ENCODE assay signal across 9 mouse cellular contexts in the genomic region with DNA sequence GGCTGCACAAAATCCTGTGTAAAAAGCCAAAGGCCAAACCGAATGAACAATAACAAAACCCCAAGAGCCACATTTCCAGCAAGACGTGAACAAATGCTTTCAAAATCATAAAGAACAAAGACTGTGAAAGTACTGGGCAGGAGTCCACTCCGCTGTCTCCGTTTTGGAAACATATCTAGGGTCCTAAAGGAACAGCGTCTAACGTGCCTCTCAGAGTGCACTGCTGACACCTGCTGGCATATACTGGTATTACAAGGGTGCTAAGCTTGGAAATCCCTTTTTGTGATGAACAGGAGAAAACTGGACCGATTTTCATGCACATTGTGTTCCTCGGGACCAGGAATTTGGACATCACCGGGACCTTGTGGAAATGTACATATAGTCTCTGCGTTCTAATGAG. TPM values are rescaled to one million over a fixed set of nuclear protein-coding genes. Genes with fewer than 3 reads are reported as not detected.
DNase-seq lines count a peak whose midpoint lies in the region; ATAC-seq and TF ChIP-seq lines count a peak whose summit lies in the region.
"Had no signal": no experiment of that assay in that cellular context is flagged by ENCODE, and none has a peak within 500 bp of the region (broad histone marks: within the 10 kb centered on the region; RNA-seq: fewer than 3 reads in every experiment).

No protein-coding gene starts in this region.

- no peaks in the 10 kb centered on the region for H3K27me3 ChIP-seq in midbrain, embryonic 14.5 days (ENCODE audit: control insufficient read depth, insufficient read depth, low read length)
- no peaks in the 10 kb centered on the region for H3K27me3 ChIP-seq in midbrain, embryonic 16.5 days (ENCODE audit: control insufficient read depth, insufficient read depth, low read depth, low read length)
- no peaks in the 10 kb centered on the region for H3K27me3 ChIP-seq in neural tube, embryonic 12.5 days (replicated peaks)
- H3K27me3 ChIP-seq: stomach, embryonic 15.5 days had no signal

- no peak overlapping the region for H3K9ac ChIP-seq in midbrain, embryonic 14.5 days (replicated peaks; ENCODE audit: low read length)
- H3K9ac ChIP-seq in midbrain, embryonic 16.5 days (ENCODE audit: low read depth, low read length) = no peak overlapping the region
- H3K9ac ChIP-seq in neural tube, embryonic 12.5 days = no peak overlapping the region
- H3K9ac ChIP-seq: stomach, embryonic 15.5 days had no signal

- TF ChIP-seq CTCF in brain, embryonic 14.5 days (IDR thresholded peaks at IDR 0.05; ENCODE audit: borderline replicate concordance, extremely low read depth, insufficient read depth, insufficient read length) = peak; percentile 84; the same call in 1 of the 2 replicates

- intact Hi-C loops in heart, postnatal 36 days (cut with DNase I) = loop anchor here (1.0 to 5.0 kb wide), 4 partner anchors 175 to 393 kb away; no protein-coding TSS in a partner anchor
- intact Hi-C loops in left cerebral cortex, postnatal 14 days (cut with DNase I) = loop anchor here (5.0 kb wide), 4 partner anchors 115 to 395 kb away; no protein-coding TSS in a partner anchor

- H3K27ac ChIP-seq in midbrain, embryonic 14.5 days (replicated peaks; ENCODE audit: low read depth, low read length) = no peak overlapping the region
- no peak overlapping the region for H3K27ac ChIP-seq in midbrain, embryonic 16.5 days (ENCODE audit: low read length)
- no peak overlapping the region for H3K27ac ChIP-seq in neural tube, embryonic 12.5 days
- H3K27ac ChIP-seq: stomach, embryonic 15.5 days had no signal

- WGBS in midbrain, embryonic 14.5 days = 28% methylated on average over 10 of the region's 10 CpGs
- WGBS in midbrain, embryonic 16.5 days = 30% methylated on average over 10 of the region's 10 CpGs
- 32% methylated on average over 10 of the region's 10 CpGs for WGBS in neural tube, embryonic 12.5 days

- H3K36me3 ChIP-seq in midbrain, embryonic 14.5 days (ENCODE audit: control insufficient read depth, insufficient read depth, low read length) = no peaks in the 10 kb centered on the region
- H3K36me3 ChIP-seq in midbrain, embryonic 16.5 days (ENCODE audit: control insufficient read depth, insufficient read depth, low read length) = no peaks in the 10 kb centered on the region
- H3K36me3 ChIP-seq in neural tube, embryonic 12.5 days = no peaks in the 10 kb centered on the region
- H3K36me3 ChIP-seq: stomach, embryonic 15.5 days had no signal

- TF ChIP-seq POLR2A in brain, embryonic 14.5 days (IDR thresholded peaks at IDR 0.05; ENCODE audit: borderline replicate concordance, extremely low read depth, insufficient read depth, insufficient read length, poor library complexity, severe bottlenecking) = no peak

- H3K9me3 ChIP-seq in midbrain, embryonic 14.5 days (ENCODE audit: control insufficient read depth, low read length) = no peaks in the 10 kb centered on the region
- H3K9me3 ChIP-seq in midbrain, embryonic 16.5 days (replicated peaks; ENCODE audit: control insufficient read depth, low read length, poor library complexity, severe bottlenecking) = no peaks in the 10 kb centered on the region
- H3K9me3 ChIP-seq in neural tube, embryonic 12.5 days = no peaks in the 10 kb centered on the region
- H3K9me3 ChIP-seq: stomach, embryonic 15.5 days had no signal

- H3K4me3 ChIP-seq in midbrain, embryonic 14.5 days (replicated peaks; ENCODE audit: low read depth, low read length) = no peak overlapping the region
- H3K4me3 ChIP-seq in midbrain, embryonic 16.5 days (ENCODE audit: low read depth, low read length) = no peak overlapping the region
- H3K4me3 ChIP-seq in neural tube, embryonic 12.5 days = no peak overlapping the region
- H3K4me3 ChIP-seq: stomach, embryonic 15.5 days had no signal

- no peak for ATAC-seq in midbrain, embryonic 14.5 days (ENCODE audit: low FRiP score, low TSS enrichment)
- no peak for ATAC-seq in midbrain, embryonic 16.5 days
- peak; percentile 65; the same call in 1 of the 2 replicates for ATAC-seq in erythroid progenitor cell, adult 5-6 weeks (replicated peaks; ENCODE audit: low FRiP score, poor library complexity, severe bottlenecking)
- 0 out of 2 replicates have a peak, but pooled peaks have one; percentile 42 for ATAC-seq in neural tube, embryonic 12.5 days (ENCODE audit: low FRiP score, low read depth)

- 0 out of 2 replicates have a peak, but pooled peaks cover 7% of the 10 kb centered on the region for H3K4me1 ChIP-seq in midbrain, embryonic 14.5 days (ENCODE audit: control insufficient read depth, insufficient read depth, low read length)
- H3K4me1 ChIP-seq in midbrain, embryonic 16.5 days (ENCODE audit: control insufficient read depth, insufficient read depth, low read length) = peaks cover 8% of the 10 kb centered on the region; the same call in 1 of the 2 replicates
- no peaks in the 10 kb centered on the region for H3K4me1 ChIP-seq in neural tube, embryonic 12.5 days
- H3K4me1 ChIP-seq: stomach, embryonic 15.5 days had no signal

- no peak overlapping the region for H3K4me2 ChIP-seq in midbrain, embryonic 14.5 days (ENCODE audit: low read length)
- H3K4me2 ChIP-seq in midbrain, embryonic 16.5 days (ENCODE audit: low read length) = no peak overlapping the region
- H3K4me2 ChIP-seq in neural tube, embryonic 12.5 days (replicated peaks) = no peak overlapping the region
- H3K4me2 ChIP-seq: stomach, embryonic 15.5 days had no signal

- peak; percentile 89 for DNase-seq in midbrain, embryonic 14.5 days
- peak; percentile 85 for DNase-seq in brain, embryonic 14.5 days (ENCODE audit: low read depth)
- DNase-seq in heart, postnatal 36 days = peak; percentile 83 to 87
- DNase-seq in left cerebral cortex, postnatal 14 days (ENCODE audit: low spot score in 2 of 2) = peak; percentile 67 to 85
- DNase-seq in thymus, adult 18-20 months = peak; percentile 31 to 33

RNA-seq across cellular contexts. Expression of a gene that starts 24.1 kb away (rescaled TPM):
- 34.6 and 40.0 TPM in 2 replicates for polyA plus RNA-seq in midbrain, embryonic 14.5 days (2014; fragmentation: Nextera tagmentation; extraction: Ambion mirVana)
- 23.5 and 30.5 TPM in 2 replicates for polyA plus RNA-seq in midbrain, embryonic 16.5 days (2015; fragmentation: Nextera tagmentation; extraction: Ambion mirVana)
- polyA plus RNA-seq in brain, embryonic 14.5 days (2012; rRNA removed) = 6.4 and 19.3 TPM in 2 replicates
- 7.5 and 10.1 TPM in 2 replicates for total RNA-seq in erythroid progenitor cell, adult 5-6 weeks (2015; ENCODE audit: low replicate concordance)
- total RNA-seq in erythroid progenitor cell, adult 5-6 weeks (2017; ENCODE audit: low replicate concordance) = 9.6 and 28.4 TPM in 2 replicates
- 1 to 10 TPM; 4.8 to 6.1 TPM for total RNA-seq in heart, postnatal 36 days (2021)
- 100 to 1,000 TPM in 1 of 2 experiments, 10 to 100 TPM in 1; 88.5 to 101 TPM for total RNA-seq in left cerebral cortex, postnatal 14 days (2021)
- 15.7 and 22.2 TPM in 2 replicates for polyA plus RNA-seq in neural tube, embryonic 12.5 days (2016; fragmentation: Nextera tagmentation; extraction: Ambion mirVana)

RNA-seq across cellular contexts. Expression of a gene that starts 52.9 kb away (rescaled TPM):
- 866 and 988 TPM in 2 replicates for polyA plus RNA-seq in midbrain, embryonic 14.5 days (2014; fragmentation: Nextera tagmentation; extraction: Ambion mirVana)
- 840 and 889 TPM in 2 replicates for polyA plus RNA-seq in midbrain, embryonic 16.5 days (2015; fragmentation: Nextera tagmentation; extraction: Ambion mirVana)
- polyA plus RNA-seq in brain, embryonic 14.5 days (2012; rRNA removed) = 511 and 557 TPM in 2 replicates
- 342 and 358 TPM in 2 replicates for total RNA-seq in erythroid progenitor cell, adult 5-6 weeks (2015; ENCODE audit: low replicate concordance)
- total RNA-seq in erythroid progenitor cell, adult 5-6 weeks (2017; ENCODE audit: low replicate concordance) = 292 and 427 TPM in 2 replicates
- total RNA-seq in heart, postnatal 36 days (2021) = 100 to 1,000 TPM; 523 to 525 TPM
- total RNA-seq in left cerebral cortex, postnatal 14 days (2021) = 100 to 1,000 TPM; 317 to 340 TPM
- 755 and 767 TPM in 2 replicates for polyA plus RNA-seq in neural tube, embryonic 12.5 days (2016; fragmentation: Nextera tagmentation; extraction: Ambion mirVana)

Comparison
In these comparisons a context has a peak if more than half of its experiments do, and no peak if none do; other contexts are left out.
1. ATAC-seq: peak in erythroid progenitor cell, adult 5-6 weeks (single experiment) and neural tube, embryonic 12.5 days (single experiment); none in midbrain, embryonic 14.5 days (single experiment) and midbrain, embryonic 16.5 days (single experiment).
2. DNase-seq: peak in every context shown above with its lines; median percentile 89 in midbrain, embryonic 14.5 days; 85 in brain, embryonic 14.5 days; 85 in heart, postnatal 36 days; 76 in left cerebral cortex, postnatal 14 days; 32 in thymus, adult 18-20 months.